Mouse (Mus musculus): Measurements from ENCODE around the gene Nol8. TPM values are rescaled to one million over a fixed set of nuclear protein-coding genes. Genes with fewer than 3 reads are reported as not detected.

Nol8 gene
- polyA plus RNA-seq, 1 experiment from 2014 or later = 9.4 TPM

DNA sequence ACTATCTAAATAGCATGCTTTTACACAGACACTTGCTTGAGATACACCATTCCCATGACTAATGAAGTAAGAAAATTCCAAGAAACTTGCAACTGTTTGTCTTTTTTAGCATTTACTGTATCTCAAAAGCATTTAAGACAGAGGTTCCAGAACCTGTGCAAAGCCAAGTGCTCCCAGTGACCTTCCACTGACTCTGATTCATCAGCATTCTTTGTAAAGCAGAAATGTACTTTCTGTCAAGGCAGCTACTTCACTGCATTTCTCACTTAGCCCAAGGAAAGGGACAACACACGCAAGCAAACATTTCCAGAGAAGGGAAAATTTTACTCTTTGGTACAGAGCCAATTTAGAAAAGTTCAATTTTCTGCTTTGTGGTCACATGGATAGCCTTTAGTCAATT, 29.7 kb upstream of the Nol8 start:
- ATAC-seq (ENCODE audit: low FRiP score, low TSS enrichment) = no peak
- H3K27me3 ChIP-seq (ENCODE audit: control insufficient read depth, insufficient read depth, low read length) = no peaks in the 10 kb centered on the region
- TF ChIP-seq EP300 (optimal IDR thresholded peaks at IDR 0.05) (no peak), CTCF (IDR thresholded peaks at IDR 0.05; ENCODE audit: low read depth) (no peak)
- DNase-seq (ENCODE audit: low spot score) = no peak
- H3K9me3 ChIP-seq (ENCODE audit: control insufficient read depth, low read length) = no peaks in the 10 kb centered on the region
- H3K9ac ChIP-seq (ENCODE audit: low read length) = no peak overlapping the region
- H3K27ac ChIP-seq (replicated peaks) = no peak overlapping the region
- no peaks in the 10 kb centered on the region for H3K36me3 ChIP-seq (ENCODE audit: control insufficient read depth, insufficient read depth, low read length)
- no peak overlapping the region for H3K4me3 ChIP-seq (ENCODE audit: low read depth, low read length)
- 29% methylated on average over 1 of the region's 1 CpGs for WGBS
- H3K4me2 ChIP-seq (replicated peaks; ENCODE audit: low read depth) = no peak overlapping the region
- H3K4me1 ChIP-seq (replicated peaks; ENCODE audit: control insufficient read depth, insufficient read depth) = no peaks in the 10 kb centered on the region

- H3K4me1 ChIP-seq (replicated peaks; ENCODE audit: control insufficient read depth, insufficient read depth) = no peaks in the 10 kb centered on the region
- H3K4me3 ChIP-seq (ENCODE audit: low read depth, low read length) = no peak overlapping the region
- no peak overlapping the region for H3K9ac ChIP-seq (ENCODE audit: low read length)
- DNase-seq (ENCODE audit: low spot score) (no peak), ATAC-seq (ENCODE audit: low FRiP score, low TSS enrichment) (no peak)
- H3K27ac ChIP-seq (replicated peaks) = no peak overlapping the region
- H3K4me2 ChIP-seq (replicated peaks; ENCODE audit: low read depth) = no peak overlapping the region
- H3K9me3 ChIP-seq (ENCODE audit: control insufficient read depth, low read length) = no peaks in the 10 kb centered on the region
- H3K36me3 ChIP-seq (ENCODE audit: control insufficient read depth, insufficient read depth, low read length) = no peaks in the 10 kb centered on the region
- TF ChIP-seq CTCF (IDR thresholded peaks at IDR 0.05; ENCODE audit: low read depth) (no peak), EP300 (optimal IDR thresholded peaks at IDR 0.05) (no peak)
- no peaks in the 10 kb centered on the region for H3K27me3 ChIP-seq (ENCODE audit: control insufficient read depth, insufficient read depth, low read length)
Measured at GRCm38 (mm10) chr13:49628167-49628566, 24.7 kb upstream of the Nol8 start.

DNA sequence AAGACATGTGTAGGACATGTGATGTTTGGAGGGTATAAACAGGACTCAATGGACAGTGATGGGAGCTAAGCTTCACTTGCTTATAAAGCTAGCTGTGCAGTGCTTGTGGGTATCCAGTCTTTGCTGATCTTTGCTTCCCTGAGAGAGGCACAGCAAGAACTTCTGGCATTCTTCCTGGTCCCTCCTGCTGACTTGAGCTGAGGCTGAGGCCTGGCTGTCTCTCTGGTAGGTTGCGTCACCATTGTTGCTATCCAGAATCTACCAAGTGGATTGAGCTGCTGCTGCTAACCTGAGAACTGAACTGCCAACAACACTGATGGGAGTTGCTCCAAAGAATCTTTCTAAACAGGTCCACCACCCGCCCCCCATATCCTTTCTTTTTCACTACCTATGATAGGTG, 23.8 kb upstream of the Nol8 start:
- H3K27me3 ChIP-seq (ENCODE audit: control insufficient read depth, insufficient read depth, low read length) = no peaks in the 10 kb centered on the region
- TF ChIP-seq EP300 (optimal IDR thresholded peaks at IDR 0.05) (no peak), CTCF (IDR thresholded peaks at IDR 0.05; ENCODE audit: low read depth) (no peak)
- no peaks in the 10 kb centered on the region for H3K36me3 ChIP-seq (ENCODE audit: control insufficient read depth, insufficient read depth, low read length)
- WGBS = 87% methylated on average over 2 of the region's 2 CpGs
- no peak for DNase-seq (ENCODE audit: low spot score)
- H3K9me3 ChIP-seq (ENCODE audit: control insufficient read depth, low read length) = no peaks in the 10 kb centered on the region
- H3K4me2 ChIP-seq (replicated peaks; ENCODE audit: low read depth) = no peak overlapping the region
- no peak for ATAC-seq (ENCODE audit: low FRiP score, low TSS enrichment)
- H3K9ac ChIP-seq (ENCODE audit: low read length) = no peak overlapping the region
- no peak overlapping the region for H3K27ac ChIP-seq (replicated peaks)
- H3K4me1 ChIP-seq (replicated peaks; ENCODE audit: control insufficient read depth, insufficient read depth) = no peaks in the 10 kb centered on the region
- no peak overlapping the region for H3K4me3 ChIP-seq (ENCODE audit: low read depth, low read length)

- Histone ChIP-seq H3K4me3 (ENCODE audit: low read depth, low read length) (no peak overlapping the region), H3K4me1 (replicated peaks; ENCODE audit: control insufficient read depth, insufficient read depth) (no peaks in the 10 kb centered on the region), H3K27ac (replicated peaks) (no peak overlapping the region), H3K27me3 (ENCODE audit: control insufficient read depth, insufficient read depth, low read length) (no peaks in the 10 kb centered on the region), H3K9me3 (ENCODE audit: control insufficient read depth, low read length) (no peaks in the 10 kb centered on the region), H3K9ac (ENCODE audit: low read length) (no peak overlapping the region), H3K36me3 (ENCODE audit: control insufficient read depth, insufficient read depth, low read length) (no peaks in the 10 kb centered on the region), H3K4me2 (replicated peaks; ENCODE audit: low read depth) (no peak overlapping the region)
- no peak for TF ChIP-seq CTCF (IDR thresholded peaks at IDR 0.05; ENCODE audit: low read depth)
- no peak for TF ChIP-seq EP300 (optimal IDR thresholded peaks at IDR 0.05)
- DNase-seq (ENCODE audit: low spot score) (no peak), ATAC-seq (ENCODE audit: low FRiP score, low TSS enrichment) (no peak)
- 93% methylated on average over 2 of the region's 2 CpGs for WGBS
Measured at GRCm38 (mm10) chr13:49639965-49640364, 12.9 kb upstream of the Nol8 start.

DNA sequence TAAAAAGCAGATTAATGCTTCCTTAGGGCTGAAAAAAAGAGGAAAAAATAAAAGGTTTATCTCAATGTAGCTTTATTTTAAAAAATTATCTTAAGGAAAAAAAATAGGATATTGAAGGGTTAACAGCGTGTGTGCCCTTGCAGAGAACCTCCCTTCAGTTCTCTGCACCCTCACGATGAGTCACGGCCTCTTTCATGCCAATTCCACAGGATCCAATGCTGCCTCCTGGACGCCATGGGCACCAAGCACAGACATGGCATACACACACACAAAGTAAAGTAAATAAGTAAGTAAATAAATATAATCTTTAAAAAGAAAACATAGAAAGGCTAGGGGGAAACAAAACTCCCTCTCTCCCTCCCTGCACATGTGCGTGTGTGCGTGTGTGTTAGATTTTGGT, 10.2 kb upstream of the Nol8 start:
- H3K36me3 ChIP-seq (ENCODE audit: control insufficient read depth, insufficient read depth, low read length) = no peaks in the 10 kb centered on the region
- no peak overlapping the region for H3K9ac ChIP-seq (ENCODE audit: low read length)
- no peak overlapping the region for H3K4me2 ChIP-seq (replicated peaks; ENCODE audit: low read depth)
- DNase-seq (ENCODE audit: low spot score) = no peak
- no peak overlapping the region for H3K4me3 ChIP-seq (ENCODE audit: low read depth, low read length)
- H3K27ac ChIP-seq (replicated peaks) = no peak overlapping the region
- TF ChIP-seq EP300 (optimal IDR thresholded peaks at IDR 0.05) (no peak), CTCF (IDR thresholded peaks at IDR 0.05; ENCODE audit: low read depth) (peak; percentile 25)
- ATAC-seq (ENCODE audit: low FRiP score, low TSS enrichment) = 0 out of 2 replicates have a peak, but pooled peaks have one; percentile 65
- H3K9me3 ChIP-seq (ENCODE audit: control insufficient read depth, low read length) = no peaks in the 10 kb centered on the region
- no peaks in the 10 kb centered on the region for H3K27me3 ChIP-seq (ENCODE audit: control insufficient read depth, insufficient read depth, low read length)
- no peaks in the 10 kb centered on the region for H3K4me1 ChIP-seq (replicated peaks; ENCODE audit: control insufficient read depth, insufficient read depth)
- WGBS = 47% methylated on average over 6 of the region's 6 CpGs

DNA sequence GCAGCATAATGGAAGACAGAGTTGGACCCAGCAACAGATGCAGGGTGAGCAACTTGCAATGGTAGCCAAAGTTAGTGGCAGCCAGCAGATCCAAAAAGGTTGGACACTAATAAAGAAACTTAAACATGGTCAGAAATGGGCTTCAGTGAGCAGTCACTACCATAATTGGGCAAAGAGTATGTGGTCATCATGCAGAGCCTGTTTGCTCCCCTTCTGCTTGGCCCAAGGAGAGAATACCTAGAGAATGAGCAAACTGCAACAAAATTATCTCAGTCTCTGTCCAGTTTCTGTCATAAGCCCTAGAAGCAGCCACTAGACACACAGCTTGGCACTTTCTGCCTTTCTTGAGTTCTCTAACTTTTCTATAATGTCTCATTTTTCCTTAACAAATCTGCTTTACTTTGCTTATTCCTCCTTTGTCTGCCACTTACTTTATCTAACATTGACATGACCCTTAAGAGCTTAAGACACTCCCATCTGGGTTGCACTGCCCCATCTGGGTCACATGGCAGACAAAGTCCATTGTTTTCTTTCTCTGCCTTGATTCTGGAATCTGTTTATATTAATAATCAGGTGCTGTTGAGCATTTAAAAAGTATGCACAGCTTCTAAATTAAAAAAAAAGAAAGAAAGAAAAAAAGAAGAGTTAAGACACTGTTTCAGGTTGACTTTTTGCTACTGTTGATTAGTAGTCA, 9.1 kb upstream of the Nol8 start:
- no peaks in the 10 kb centered on the region for H3K36me3 ChIP-seq (ENCODE audit: control insufficient read depth, insufficient read depth, low read length)
- H3K27me3 ChIP-seq (ENCODE audit: control insufficient read depth, insufficient read depth, low read length) = no peaks in the 10 kb centered on the region
- H3K27ac ChIP-seq (replicated peaks) = peak overlapping the region; percentile 45; the same call in 1 of the 2 replicates
- TF ChIP-seq EP300 (optimal IDR thresholded peaks at IDR 0.05) (no peak), CTCF (IDR thresholded peaks at IDR 0.05; ENCODE audit: low read depth) (no peak)
- DNase-seq (ENCODE audit: low spot score) (no peak), ATAC-seq (ENCODE audit: low FRiP score, low TSS enrichment) (no peak; the same call in 1 of the 2 replicates)
- no peak overlapping the region for H3K4me3 ChIP-seq (ENCODE audit: low read depth, low read length)
- H3K4me2 ChIP-seq (replicated peaks; ENCODE audit: low read depth) = no peak overlapping the region
- no peak overlapping the region for H3K9ac ChIP-seq (ENCODE audit: low read length)
- no peaks in the 10 kb centered on the region for H3K4me1 ChIP-seq (replicated peaks; ENCODE audit: control insufficient read depth, insufficient read depth)
- H3K9me3 ChIP-seq (ENCODE audit: control insufficient read depth, low read length) = no peaks in the 10 kb centered on the region
